Mouse (Mus musculus): Measurements from ENCODE around the gene Mras.

Gene Mras

DNA sequence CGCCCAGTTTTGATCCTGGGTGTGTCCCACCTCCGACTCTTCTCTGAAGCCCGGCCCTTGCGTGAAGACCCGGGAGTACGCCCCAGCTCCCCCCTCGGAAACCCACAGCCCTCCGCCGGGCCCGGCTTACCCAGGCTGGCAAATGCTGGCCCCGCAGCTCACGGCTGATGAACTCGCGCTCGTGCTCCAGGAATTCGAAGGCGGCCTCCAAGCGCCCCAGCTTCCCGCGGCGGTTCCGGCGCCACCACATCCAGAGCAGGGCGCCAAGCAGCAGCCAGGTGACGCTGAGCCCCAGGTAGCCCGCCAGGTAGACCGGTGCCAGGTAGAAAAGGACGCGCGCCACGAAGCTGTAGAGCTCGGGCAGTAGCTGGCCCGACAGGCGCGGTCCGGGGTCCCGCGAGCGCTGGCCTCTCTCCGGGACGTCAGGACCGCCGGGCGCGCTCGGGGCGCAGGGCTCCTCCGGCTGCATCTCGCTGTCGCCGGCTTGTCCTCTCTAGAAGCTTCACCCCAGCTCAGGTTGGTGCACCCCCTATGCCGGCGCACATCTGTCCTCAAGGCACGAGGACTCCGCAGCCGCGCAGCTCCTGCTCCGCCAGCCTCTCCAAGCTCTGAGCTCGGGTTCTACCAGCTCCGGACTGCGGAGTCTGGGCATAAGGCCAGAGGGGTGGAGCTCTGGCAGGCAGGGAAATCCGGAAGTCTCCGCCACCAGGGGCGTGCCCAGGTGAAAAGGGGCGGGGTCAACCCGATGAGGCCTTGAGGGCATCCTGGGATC lies 79.1 kb downstream of the Mras start, which contains the start of gene Esyt3:
Gene Esyt3 (minus strand): TSS at position 637 of the 772 bp plus-strand sequence.
- DNase-seq (ENCODE audit: low spot score): peak; percentile 89

DNA sequence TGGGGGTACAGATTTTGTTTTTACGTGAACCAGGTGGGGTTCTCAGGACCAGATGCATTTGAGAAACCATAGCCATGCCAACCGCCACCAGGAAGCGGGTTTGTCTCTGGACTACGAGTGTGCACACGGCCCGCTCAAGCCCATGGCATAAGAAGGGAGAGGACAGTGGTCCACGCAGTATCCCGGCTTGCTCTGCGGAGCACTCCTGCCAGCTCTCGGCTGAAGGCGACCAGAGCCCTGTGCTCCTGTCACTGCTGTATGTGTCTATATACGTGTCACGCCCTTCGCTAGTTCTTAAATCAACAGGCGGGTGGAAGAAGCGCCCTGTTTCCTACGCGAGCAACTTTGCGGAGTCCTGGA lies 79.6 kb downstream of the Mras start:
- no peak for DNase-seq (ENCODE audit: low spot score)

DNA sequence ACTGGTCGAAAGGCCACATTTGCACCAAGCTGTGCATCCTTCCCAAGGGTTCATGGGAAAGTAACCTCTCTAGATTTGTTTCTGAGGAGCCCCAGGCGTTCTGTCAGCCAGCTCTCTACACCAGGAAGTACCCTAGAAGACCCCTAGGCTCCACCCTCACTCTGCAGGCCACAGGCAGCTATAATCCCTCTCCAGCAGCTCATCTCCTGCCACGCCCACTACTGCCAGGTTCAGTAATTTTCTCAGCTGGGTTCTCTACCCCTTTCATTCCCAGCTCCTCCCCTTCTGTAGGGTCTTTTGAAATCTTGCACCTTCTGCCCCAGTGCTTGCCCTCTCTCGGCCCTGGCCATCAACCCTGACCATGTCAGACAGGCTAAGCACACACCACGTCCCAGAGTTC lies 81.2 kb downstream of the Mras start:
- DNase-seq (ENCODE audit: low spot score): no peak

DNA sequence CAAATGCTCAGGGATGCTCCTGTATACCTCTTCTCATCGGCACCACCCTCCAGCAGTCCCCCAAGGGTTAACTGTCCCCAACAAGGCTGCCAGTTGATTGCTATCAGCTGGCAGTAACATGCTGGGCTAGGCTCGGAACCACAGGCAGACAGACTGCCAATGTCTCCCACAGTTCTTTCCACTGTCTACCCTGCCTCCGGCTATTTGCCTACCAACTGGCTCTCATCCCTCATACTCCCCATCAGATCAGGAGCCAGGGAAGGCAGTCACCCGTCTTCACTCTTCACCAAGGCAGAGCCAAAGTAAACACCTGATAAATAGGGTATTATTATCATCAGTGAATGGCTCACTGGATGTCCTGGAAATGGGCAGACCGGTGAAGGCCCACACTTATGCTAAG lies 82.4 kb downstream of the Mras start:
- no peak for DNase-seq (ENCODE audit: low spot score)

DNA sequence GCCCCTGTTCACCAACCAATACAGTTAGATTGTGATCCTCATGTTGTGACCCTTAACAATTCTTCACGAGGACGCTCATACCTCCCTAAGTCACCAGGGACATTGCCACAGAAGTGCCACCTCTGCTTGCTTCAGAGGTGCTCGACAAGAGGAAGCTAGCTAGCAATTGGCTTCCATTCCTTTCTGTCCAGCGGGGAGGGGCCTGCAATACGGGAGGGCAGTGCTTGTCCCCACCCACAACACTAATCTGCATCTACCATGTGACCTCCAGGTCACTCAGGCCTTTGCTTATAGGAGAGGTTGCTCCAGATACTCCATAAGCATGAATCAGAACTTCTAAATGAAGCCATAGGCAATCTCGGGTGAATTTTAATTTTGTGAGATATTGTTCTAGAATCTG lies 83.8 kb downstream of the Mras start:
- no peak for DNase-seq (ENCODE audit: low spot score)

DNA sequence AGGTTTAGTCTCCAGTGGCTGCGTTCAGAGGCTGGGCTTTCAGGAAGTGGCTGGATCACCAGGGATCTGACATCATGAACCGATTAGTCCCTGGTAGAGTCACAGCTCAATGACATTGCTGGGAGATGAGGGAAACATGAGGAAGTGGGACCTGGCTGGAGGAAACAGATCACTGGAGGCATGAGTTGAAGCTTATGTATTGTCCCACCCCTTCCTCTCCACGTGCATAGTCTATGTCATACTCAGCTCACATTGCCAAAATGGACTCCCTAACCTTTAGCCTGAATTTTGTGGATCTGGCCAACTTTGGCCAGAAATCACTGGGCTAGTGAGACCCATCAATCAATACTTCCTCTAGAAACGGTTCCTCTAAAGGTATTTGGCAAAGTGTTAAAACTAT lies 84.2 kb downstream of the Mras start:
- no peak for DNase-seq (ENCODE audit: low spot score)

DNA sequence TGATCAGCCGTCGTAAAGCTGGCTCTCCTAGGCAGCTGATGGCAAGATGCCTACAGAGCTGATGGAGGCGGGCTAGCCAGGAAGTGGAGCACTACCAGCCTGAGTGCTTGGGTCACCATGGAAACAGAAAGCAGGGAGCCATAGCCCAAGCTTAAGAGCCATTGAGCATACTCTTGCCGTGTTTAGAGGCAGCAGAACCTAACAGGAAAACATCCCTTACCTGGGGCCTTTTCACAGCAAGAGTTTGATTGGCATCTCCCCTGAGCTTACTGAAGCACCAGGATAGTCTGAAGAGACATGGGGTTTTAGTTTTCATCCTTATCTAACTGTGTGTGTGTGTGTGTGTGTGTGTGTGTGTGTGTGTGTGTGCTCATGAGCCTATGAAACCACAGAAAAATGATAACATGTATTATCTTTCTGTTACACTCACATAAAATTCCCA lies 91.8 kb downstream of the Mras start:
- no peak for DNase-seq (ENCODE audit: low spot score)

DNA sequence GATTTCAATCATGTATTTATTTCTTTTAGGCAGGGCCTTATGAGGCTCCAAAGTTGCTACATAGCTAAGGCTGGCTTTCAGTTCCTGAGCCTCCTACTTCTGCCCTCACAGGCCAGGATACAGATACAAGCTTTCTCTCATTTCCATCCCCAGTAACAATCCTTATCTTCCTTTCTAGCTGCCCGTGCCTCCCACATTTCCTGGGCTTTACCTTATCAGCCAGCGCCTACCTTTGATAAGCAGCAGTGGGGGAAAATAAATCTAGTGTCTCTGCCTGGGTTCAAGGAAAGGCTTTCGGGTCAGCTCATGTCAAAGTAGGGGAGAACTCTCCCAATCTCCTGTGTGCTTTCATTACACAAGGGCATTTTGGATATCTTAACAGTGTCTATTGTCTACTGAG lies 95.6 kb downstream of the Mras start:
- DNase-seq (ENCODE audit: low spot score): no peak

DNA sequence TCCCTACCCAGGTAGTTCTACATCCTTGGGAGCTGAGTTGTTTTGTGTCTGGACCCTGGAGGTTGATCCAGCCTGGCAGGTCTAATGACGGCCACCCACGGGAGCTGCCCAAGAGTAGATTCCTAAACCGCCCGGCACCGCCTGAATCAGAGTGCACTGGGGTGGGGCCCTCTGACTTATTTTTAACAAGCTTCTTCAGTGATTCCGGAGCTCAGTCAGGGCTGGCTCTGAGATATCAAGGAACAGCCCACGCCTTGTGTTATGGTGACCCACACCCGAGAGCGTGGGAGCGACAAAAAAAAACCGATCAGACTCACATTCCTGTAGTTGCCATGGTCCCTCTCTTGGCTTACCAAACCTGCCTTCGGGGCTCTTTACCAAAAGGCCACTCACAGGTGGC lies 97.1 kb downstream of the Mras start:
- peak; percentile 63 for DNase-seq (ENCODE audit: low spot score)

DNA sequence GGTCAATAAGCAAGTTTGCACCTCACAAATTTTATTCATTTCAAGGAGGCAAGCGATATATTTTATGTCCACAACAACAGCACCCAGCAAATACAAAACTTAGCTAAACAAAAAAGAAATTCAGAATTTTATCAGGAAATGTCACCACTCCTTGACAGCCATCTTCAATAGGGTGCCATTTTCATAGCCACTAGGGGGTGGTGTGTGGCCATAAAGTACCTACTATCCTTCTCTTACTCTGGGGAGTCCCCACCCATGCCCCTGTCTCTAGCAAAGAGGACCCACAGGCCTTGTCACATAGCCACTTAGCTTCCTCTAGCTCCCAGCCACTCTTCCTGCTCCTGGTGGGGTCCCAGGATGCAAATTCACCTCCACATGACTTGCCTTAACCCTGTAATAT lies 98.0 kb downstream of the Mras start:
- no peak for DNase-seq (ENCODE audit: low spot score)

DNA sequence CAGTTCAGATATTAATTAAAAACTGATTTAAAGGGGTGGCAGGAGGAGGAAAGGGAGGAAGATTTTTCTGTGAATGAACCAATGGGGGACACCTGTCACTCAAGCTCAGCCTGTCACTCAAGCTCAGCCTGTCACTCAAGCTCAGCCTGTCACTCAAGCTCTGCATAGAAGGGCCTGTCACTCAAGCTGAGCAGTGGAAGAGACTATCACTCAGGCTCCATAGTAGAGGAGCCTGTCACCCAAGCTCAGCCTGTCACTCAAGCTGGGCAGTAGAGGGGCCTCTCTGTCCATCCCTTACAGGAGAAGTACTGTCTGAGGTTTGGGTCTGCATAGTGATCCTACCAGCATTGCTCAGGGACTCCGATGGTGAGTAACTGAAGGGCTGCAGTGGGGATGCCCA lies 98.9 kb downstream of the Mras start:
- DNase-seq (ENCODE audit: low spot score): no peak

DNA sequence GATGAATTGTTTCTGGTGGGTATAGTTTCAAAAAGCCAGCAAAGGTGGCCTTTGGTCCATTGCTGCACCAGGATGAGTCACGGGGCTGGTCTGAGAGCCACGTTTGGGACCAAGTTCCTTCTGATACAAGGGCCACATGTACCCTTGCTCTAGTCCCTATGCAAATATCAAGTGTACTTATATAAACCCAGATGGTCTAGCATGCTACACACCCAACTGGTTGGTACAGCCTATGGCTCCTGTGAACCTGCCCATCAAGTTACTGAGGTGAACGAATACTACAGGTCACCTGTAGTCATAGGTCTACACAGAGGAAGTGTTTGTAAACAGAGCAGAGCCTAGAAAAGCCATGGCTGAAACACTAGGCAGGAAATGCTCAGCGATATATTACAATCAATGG lies 100.6 kb downstream of the Mras start:
- DNase-seq (ENCODE audit: low spot score): no peak
